Mouse (Mus musculus) thymus, adult 2 months (tissue): ENCODE results near the gene Rpl31. TPM values are rescaled to one million over a fixed set of nuclear protein-coding genes. Genes with fewer than 3 reads are reported as not detected.

Source experiments
- DNase-seq: peaks from one replicate; pipeline ENCODE4 v3.0.0; 2021
- H3K27ac ChIP-seq: fragments of 200-500 bp; 2 replicates; pipeline ENCODE4 v1.5.1; 2012; ENCODE audit warnings: low read length, control low read depth; ENCODE audit not compliant: control insufficient read depth, insufficient read depth
- H3K27me3 ChIP-seq: fragments of 200-500 bp; 2 replicates; pipeline ENCODE4 v1.6.1; 2012; ENCODE audit warnings: mild to moderate bottlenecking, low read length, moderate library complexity, mixed read lengths; ENCODE audit not compliant: control insufficient read depth, insufficient read depth
- H3K36me3 ChIP-seq: fragments of 200-500 bp; 2 replicates; pipeline ENCODE4 v1.6.1; 2012; ENCODE audit warnings: mild to moderate bottlenecking, low read length, moderate library complexity; ENCODE audit not compliant: control insufficient read depth, insufficient read depth
- H3K4me1 ChIP-seq: fragments of 200-500 bp; replicated peaks from 2 replicates; pipeline ENCODE4 v1.6.1; 2012; ENCODE audit warnings: low read length; ENCODE audit not compliant: control insufficient read depth, insufficient read depth
- H3K4me3 ChIP-seq: fragments of 200-500 bp; 2 replicates; pipeline ENCODE4 v1.5.1; 2012; ENCODE audit warnings: mild to moderate bottlenecking, low read length, control low read depth, moderate library complexity; ENCODE audit not compliant: control insufficient read depth, insufficient read depth
- CTCF ChIP-seq: fragments of 200-500 bp; IDR thresholded peaks from 2 replicates; pipeline ENCODE4 v1.5.1; 2012; ENCODE audit warnings: mild to moderate bottlenecking, control low read depth, low read length, moderate library complexity, borderline replicate concordance; ENCODE audit not compliant: control insufficient read depth, poor library complexity, insufficient read depth; ENCODE audit errors: extremely low read depth
- POLR2A ChIP-seq: fragments of 200-500 bp; IDR thresholded peaks from 2 replicates; pipeline ENCODE4 v1.6.1; 2012; ENCODE audit warnings: mild to moderate bottlenecking, low read length, control low read depth, moderate library complexity; ENCODE audit not compliant: control insufficient read depth, poor library complexity, insufficient read depth; ENCODE audit errors: extremely low read depth
- WGBS: fragments of 180-500 bp; shearing (Covaris S2); methylation state at CpG from one replicate; pipeline ENCODE4 v1.1.7; 2018; 5-methylcytosine and 5-hydroxymethylcytosine counted together
- polyA plus RNA-seq: library from polyadenylated mRNA; depleted of rRNA; stranded (reverse); fragments of >200 nt; gene quantifications from 2 replicates; pipeline ENCODE4 v1.2.3, GENCODE M21; 2012

Gene Rpl31
- polyA plus RNA-seq, 1 experiment: 375 TPM

GRCm38 (mm10) chr1:39379021-39379420 is 11.4 kb downstream of the Rpl31 start:
- H3K4me3 ChIP-seq: no peak overlapping the region
- TF ChIP-seq CTCF: no peak
- no peak for TF ChIP-seq POLR2A
- WGBS: 88% methylated on average over 5 of the region's 5 CpGs
- no peak overlapping the region for H3K27ac ChIP-seq
- no peaks in the 10 kb centered on the region for H3K4me1 ChIP-seq
- no peak for DNase-seq
- H3K27me3 ChIP-seq: no peaks in the 10 kb centered on the region
- peaks cover 5% of the 10 kb centered on the region for H3K36me3 ChIP-seq

GRCm38 (mm10) chr1:39381017-39381416 is 13.4 kb downstream of the Rpl31 start:
- no peaks in the 10 kb centered on the region for H3K4me1 ChIP-seq
- TF ChIP-seq POLR2A: no peak
- no peak for TF ChIP-seq CTCF

GRCm38 (mm10) chr1:39384914-39385313 is 17.3 kb downstream of the Rpl31 start:
- Histone ChIP-seq H3K36me3 (no peaks in the 10 kb centered on the region), H3K4me3 (no peak overlapping the region), H3K4me1 (no peaks in the 10 kb centered on the region), H3K27me3 (no peaks in the 10 kb centered on the region), H3K27ac (no peak overlapping the region)
- WGBS: 69% methylated on average over 9 of the region's 9 CpGs
- TF ChIP-seq CTCF (no peak), POLR2A (no peak)
- no peak for DNase-seq

More at GRCm38 (mm10) chr1:39381017-39381416, 13.4 kb downstream of the Rpl31 start:
- Histone ChIP-seq H3K36me3 (no peaks in the 10 kb centered on the region), H3K4me3 (no peak overlapping the region), H3K27ac (no peak overlapping the region), H3K27me3 (no peaks in the 10 kb centered on the region)
- no peak for DNase-seq
- WGBS: 54% methylated on average over 9 of the region's 9 CpGs

- DNase-seq: no peak
- WGBS: 89% methylated on average over 3 of the region's 3 CpGs
- no peak for TF ChIP-seq POLR2A
- TF ChIP-seq CTCF: no peak
- H3K27ac ChIP-seq: no peak overlapping the region
- no peaks in the 10 kb centered on the region for H3K36me3 ChIP-seq
- no peaks in the 10 kb centered on the region for H3K4me1 ChIP-seq
- no peaks in the 10 kb centered on the region for H3K27me3 ChIP-seq
- H3K4me3 ChIP-seq: no peak overlapping the region
Observed at GRCm38 (mm10) chr1:39386456-39386855, 18.8 kb downstream of the Rpl31 start.

GRCm38 (mm10) chr1:39387497-39387896 is 19.9 kb downstream of the Rpl31 start:
- H3K4me3 ChIP-seq: no peak overlapping the region
- H3K36me3 ChIP-seq: no peaks in the 10 kb centered on the region
- no peak overlapping the region for H3K27ac ChIP-seq
- H3K4me1 ChIP-seq: no peaks in the 10 kb centered on the region
- 95% methylated on average over 4 of the region's 4 CpGs for WGBS
- DNase-seq: no peak
- H3K27me3 ChIP-seq: no peaks in the 10 kb centered on the region
- TF ChIP-seq POLR2A (no peak), CTCF (no peak)

DNA sequence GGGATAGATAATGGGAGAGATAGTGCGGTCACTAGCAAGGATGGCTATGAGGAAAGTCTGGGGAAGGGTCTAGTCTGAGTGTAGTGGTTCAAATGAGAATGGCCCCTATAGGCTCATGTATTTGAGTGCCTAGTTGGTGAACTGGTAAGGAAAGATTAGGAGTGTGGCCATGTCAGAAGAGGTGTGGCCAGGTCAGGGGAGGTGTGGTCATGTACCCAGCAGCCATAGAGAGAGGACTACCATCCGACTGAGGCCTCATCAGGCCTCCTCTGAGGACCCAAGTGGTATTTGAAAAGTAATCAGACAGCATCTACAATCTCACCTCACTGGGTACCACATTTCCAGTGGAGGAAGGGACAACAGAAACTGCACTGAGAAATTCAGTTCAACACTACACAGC is 20.5 kb downstream of the Rpl31 start:
- 98% methylated on average over 2 of the region's 2 CpGs for WGBS
- TF ChIP-seq CTCF (no peak), POLR2A (no peak)
- no peaks in the 10 kb centered on the region for H3K4me1 ChIP-seq
- DNase-seq: no peak
- no peak overlapping the region for H3K4me3 ChIP-seq
- H3K27me3 ChIP-seq: no peaks in the 10 kb centered on the region
- no peak overlapping the region for H3K27ac ChIP-seq
- H3K36me3 ChIP-seq: no peaks in the 10 kb centered on the region

DNA sequence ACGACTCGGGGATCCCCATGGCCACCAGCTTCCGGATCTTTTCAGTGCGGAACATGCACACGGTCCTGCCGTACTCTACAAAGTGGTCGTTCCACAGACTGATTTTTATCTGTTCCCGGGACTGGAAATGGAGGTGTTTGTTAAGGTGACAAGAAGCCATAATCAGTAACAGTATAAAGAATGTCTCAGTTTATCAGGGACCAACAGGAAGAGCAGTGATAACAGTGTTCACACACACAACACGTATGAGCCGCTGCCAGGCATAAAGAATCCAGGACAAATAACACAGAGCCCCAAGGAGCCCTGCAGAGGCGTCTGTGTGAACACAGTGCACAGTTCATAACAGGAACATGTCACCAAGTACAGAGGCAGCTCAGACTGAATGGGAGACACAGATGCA is 21.7 kb downstream of the Rpl31 start:
- H3K4me3 ChIP-seq: no peak overlapping the region
- H3K27me3 ChIP-seq: no peaks in the 10 kb centered on the region
- H3K36me3 ChIP-seq: no peaks in the 10 kb centered on the region
- 97% methylated on average over 11 of the region's 11 CpGs for WGBS
- no peaks in the 10 kb centered on the region for H3K4me1 ChIP-seq
- H3K27ac ChIP-seq: no peak overlapping the region
- TF ChIP-seq CTCF (no peak), POLR2A (no peak)
- DNase-seq: no peak
